Mouse (Mus musculus) spleen, postnatal 14 days (tissue): Measurements from ENCODE around the gene Pheta1.

ENCODE experiments used
- DNase-seq, 2 experiments: peaks; one replicate each; pipeline ENCODE4 v3.0.0; 2021 to 2022; ENCODE audit warnings: low spot score in 2 of 2

The Pheta1 gene

GRCm38 (mm10) chr5:121848743-121849142, at the start of gene Pheta1:
Gene Pheta1 (plus strand): TSS chr5:121848984.
- peak; percentile 81 to 87 for DNase-seq

- no peak for DNase-seq
Observed at GRCm38 (mm10) chr5:121807186-121807585, 41.6 kb upstream of the Pheta1 start.

DNA sequence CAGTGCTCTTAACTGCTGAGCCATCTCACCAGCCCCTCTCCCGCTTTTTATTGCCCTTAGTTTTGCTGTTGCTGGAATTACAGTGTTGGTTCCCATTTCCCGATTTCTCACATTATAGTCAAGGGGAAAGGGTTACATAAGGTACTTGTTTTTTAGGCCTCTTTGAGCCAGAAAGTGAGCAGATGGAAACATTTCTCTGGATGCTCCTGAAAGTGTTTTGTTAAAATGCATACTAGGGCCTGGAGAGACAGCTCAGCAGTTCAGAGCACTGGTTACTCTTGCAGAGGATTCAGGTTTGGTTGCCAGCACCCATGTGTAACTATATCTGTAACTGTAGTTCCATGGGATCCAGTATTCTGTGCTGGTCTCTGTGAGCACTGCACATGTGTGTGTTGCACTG, 40.6 kb upstream of the Pheta1 start:
- DNase-seq: no peak

DNA sequence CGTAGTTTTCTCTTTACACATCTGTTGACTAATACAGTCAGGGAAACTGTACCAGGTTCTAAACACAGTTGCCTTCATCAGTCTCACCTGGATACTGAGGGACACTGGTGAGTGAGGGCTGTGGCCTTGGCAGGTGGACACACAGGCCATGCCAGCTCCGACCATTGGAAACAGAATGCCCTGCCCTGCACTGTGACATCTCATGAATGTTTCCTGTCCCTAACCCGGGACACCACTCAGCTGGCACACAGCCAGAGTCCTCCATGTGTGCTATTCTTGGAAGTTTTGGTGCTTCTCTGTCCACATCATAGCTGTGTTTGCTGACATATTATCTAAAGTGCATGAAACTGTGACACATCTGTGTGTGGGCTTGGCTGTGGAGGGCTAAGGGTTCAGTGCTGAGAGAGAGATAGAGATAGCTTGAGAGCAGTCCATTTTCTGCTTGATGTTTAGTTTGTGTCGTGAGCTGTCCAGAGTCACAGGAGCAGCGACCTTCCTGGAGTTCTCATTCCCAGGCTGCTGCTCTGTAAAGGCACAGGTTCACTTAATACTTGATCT, 39.0 kb upstream of the Pheta1 start:
- DNase-seq: no peak

DNA sequence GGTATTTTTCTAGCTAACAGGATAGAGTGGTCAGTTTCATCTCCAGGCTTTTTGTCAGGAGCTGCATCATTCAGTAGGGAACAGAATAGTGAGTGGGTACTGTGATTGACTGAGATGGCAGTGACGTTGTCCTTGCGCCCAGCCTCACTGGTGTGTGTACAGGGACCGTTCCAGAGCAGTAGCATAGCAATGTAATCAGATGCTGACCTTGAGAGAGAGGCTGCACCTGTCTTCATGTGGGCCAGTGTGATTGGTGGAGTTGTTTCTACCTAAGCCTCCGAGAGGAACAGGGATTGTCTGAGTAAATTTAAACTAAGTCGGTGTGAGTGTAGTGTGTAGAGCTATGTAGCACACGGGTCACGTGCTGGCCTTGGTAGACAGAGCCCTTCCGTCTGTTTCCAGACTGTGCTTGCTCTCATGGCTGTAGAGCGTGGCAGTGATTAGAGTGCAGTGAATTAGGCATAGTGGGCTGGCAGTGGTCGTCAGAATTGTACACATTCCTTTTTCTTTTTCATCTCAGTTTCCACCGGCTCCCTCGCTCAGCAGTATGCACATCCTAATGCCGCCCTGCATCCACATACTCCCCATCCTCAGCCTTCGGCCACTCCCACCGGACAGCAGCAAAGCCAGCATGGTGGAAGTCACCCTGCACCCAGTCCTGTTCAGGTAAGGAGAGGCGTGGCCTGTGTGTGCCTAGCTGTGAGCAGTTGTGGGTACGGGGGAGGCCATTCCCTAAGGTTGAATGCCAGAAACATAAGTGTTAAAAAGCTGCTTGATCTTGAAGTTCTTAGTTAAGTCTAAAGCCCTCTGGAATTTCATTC, 38.2 kb upstream of the Pheta1 start:
- DNase-seq: no peak

DNA sequence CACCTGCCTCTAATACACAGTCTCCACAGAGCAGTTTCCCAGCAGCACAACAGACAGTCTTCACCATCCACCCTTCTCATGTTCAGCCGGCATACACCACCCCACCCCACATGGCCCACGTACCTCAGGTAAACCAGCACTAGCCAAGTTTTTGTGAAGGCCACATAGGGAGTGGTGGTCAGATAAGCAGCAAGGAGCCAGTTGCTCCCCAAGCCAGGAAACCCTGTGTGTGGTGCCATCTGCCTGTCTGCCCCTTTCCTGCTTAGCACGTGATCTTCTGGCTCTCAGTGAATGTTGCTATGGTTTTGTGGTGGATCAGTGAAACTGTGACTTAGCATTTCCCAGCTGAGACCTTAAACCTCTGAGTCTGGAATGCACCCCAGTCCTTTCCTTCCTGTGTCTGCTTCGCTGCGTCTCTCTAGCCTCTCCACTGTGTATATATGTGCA, 37.3 kb upstream of the Pheta1 start:
- no peak for DNase-seq

DNA sequence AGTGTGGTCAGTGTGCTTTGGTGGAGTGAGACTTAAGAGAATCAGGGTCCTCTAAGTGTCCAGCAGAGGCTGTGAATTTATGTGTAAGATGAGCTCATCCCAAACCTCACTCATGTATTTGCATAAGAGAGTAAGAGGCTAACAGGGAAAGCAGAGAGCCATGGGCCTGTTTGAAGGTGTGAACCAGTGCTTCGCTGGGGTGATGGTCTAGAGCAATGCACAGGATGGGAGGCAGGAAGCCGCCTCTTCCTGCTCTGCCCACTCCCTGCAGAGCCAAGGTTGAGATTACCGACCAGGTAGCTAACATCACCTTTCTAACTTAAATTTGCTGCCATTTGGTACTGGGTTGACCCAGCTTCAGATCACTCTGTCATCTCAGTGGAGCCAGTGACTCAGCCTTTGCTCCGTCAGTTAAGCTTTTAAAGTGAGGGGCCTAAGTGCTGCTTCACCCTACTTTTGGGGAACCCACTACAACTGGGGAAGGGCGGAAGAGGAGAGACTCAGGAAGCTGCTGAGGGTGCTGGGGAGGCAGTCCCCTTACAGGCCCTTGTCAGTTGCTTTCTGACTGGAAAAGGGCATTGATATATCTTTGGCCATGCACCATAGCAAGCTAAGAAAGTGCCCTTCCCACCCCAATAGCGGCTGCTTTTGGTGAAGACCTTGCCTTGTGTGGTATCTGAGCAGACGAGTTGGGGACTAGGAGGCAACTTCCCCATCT, 36.1 kb upstream of the Pheta1 start:
- DNase-seq: no peak

GRCm38 (mm10) chr5:121813744-121814143, 35.0 kb upstream of the Pheta1 start:
- no peak for DNase-seq

DNA sequence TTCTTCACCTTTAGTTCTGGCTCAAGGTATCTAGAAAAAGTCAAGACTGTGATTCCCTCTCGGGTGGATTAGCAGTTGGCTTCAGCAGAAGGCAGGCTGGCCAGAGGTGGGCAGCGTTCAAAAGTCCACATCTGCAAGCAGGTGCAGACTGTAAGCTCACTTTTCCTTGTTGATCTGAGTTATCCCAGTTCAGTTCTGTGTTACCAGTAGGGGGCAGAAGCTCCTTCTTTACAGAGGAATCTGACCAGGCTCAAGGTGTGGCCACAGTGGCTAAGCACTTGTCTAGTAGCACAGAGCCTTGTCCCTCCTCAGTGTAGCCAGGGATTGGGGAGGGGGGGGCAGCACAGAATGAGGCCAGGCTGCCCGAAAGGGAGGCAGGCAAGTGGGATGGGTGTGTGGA, 33.7 kb upstream of the Pheta1 start:
- DNase-seq: peak in 1 of 2 experiments; percentile 51

DNA sequence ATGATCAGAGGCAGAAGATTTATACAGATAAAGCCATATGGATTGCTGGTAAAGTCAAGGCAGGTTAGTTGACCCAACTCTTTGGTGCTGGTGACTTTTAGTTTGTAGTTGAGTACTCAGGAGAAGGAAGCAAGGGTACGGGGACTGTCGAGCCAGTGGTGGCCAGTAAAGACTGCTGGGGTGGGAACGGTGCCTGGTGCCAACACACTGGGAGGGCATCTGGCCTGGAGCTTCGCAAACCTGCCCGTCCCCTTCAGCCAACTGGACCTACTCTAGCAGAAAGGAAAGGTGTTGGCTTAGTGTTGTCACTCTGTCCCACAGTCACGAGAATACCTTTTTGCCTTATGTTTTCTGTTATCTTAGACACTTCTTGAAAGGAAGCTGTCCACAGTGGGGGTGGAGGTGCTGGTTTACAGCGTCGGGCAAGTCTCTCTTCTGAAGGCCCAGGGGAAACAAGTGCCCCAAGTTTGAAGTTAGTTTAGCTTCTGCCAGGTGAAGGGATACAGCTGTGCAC, 32.9 kb upstream of the Pheta1 start:
- DNase-seq: no peak

DNA sequence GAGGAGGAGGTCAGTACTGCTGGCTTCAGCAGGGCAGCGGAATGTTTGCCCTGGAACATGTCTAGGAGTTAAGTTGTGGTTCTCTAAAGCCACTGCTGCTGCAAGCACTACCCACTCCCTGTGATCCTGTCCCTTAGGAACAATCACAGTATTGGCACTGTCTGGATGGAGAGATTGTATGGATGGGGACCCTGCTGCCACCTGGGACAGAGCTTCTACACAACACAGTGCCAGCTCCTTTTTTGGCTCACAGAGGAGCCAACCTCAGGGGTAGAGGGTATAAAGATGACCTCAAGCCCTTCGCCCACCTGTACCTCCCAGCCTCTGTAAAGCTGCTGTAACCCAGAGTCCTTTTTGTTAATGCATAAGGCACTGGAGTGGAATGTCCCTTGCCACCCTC, 32.2 kb upstream of the Pheta1 start:
- no peak for DNase-seq

- no peak for DNase-seq
Observed at GRCm38 (mm10) chr5:121817551-121817950, 31.2 kb upstream of the Pheta1 start.

DNA sequence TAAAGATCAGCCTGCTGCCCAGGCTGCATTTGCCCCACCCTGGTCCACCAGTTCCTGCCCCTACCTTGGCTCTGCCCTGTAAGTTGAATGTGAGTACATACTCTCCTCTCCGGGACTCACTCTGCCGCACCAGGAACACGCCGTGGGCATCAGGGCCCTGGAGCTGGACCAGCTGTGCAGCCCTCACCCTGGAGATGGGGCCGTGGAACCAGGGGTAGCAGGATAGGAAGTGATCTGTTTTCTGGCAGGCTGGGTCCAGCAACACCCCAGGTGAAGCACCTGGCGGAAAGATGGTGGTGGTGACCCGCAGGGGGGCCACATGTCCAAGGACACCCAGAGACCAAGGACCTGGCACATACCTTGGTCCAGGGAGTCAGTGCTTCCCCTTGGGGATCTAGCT, 30.4 kb upstream of the Pheta1 start:
- no peak for DNase-seq

- DNase-seq: no peak
Observed at GRCm38 (mm10) chr5:121818862-121819261, 29.9 kb upstream of the Pheta1 start.

DNA sequence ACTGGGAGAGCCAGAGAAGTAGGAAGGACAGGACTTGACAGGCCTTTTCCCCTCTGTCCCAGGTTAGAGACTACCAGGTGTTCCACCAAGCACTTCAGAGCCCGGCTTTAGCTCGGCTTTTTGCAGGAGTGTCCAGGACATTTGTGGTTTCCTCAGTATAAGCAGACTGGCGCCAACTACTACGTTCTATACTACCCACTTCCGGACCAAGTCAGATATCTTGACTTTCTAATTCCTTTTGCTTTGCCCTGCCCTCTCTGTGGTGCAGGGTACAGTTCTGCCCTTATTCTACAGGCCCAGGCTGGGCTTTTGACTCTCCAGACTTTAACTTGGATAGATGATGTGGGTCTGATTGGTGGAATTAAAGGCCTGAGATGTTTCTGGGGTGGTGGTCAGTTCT, 29.2 kb upstream of the Pheta1 start:
- DNase-seq: no peak

- no peak for DNase-seq
Observed at GRCm38 (mm10) chr5:121820161-121820560, 28.6 kb upstream of the Pheta1 start.

GRCm38 (mm10) chr5:121820657-121821056, 28.1 kb upstream of the Pheta1 start:
- no peak for DNase-seq

DNA sequence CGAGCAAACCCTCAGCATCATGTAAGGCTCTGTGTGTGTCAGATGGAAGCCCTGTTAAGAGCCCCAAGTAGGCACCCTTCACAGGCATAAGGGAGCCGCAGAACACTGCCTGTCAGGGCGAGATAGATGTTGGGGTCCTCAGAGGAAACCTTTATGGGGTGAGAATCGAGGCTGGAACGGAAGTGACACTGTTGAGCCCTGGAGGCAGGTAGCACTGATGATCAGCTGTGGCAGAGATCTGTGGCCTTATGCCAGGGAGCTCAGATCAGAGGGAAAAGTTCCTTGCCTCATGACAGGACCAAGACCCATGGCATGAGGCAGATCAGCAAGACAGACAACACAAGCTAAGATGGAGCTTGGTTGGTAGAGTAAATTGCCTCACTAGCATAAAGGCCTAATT, 27.7 kb upstream of the Pheta1 start:
- DNase-seq: no peak

- DNase-seq: no peak
Observed at GRCm38 (mm10) chr5:121821552-121821951, 27.2 kb upstream of the Pheta1 start.

DNA sequence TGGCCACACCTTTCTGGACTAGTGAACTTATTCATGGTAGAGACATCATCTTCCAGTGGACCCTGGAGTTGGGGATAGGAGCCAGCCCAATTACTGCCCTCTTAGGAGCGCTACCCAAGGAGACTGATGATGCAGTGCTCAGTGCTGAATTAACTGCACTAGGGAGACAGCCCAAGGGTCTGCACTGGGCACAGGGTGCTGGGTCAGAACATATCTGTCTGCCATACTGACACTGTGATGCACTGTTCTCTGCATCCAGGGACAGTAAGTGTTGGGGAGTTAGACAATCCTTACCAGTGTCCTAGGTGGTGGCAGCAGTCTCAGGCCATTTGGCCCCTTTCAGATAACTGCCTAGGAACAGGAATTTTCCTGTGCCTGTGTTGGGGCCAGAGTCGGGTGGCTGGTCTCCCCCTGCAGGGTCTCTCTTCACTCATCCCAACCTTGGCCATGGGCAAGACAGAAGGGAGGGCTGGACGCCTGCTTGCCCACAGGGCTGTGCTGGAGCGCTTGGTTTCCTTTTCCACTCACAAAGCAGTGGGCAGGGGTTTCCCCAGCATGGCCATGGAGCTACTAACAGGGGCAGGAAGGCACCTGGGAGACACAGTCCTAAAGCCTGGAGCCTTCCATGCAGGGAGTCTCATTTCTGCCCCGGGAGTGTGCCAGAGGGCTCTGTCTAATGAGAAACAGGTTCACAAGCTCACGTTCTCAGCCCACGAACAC, 25.8 kb upstream of the Pheta1 start:
- DNase-seq: no peak

- DNase-seq: no peak
Observed at GRCm38 (mm10) chr5:121823668-121824067, 25.1 kb upstream of the Pheta1 start.

- no peak for DNase-seq
Observed at GRCm38 (mm10) chr5:121824121-121824520, 24.7 kb upstream of the Pheta1 start.
